Mouse (Mus musculus): ENCODE results near the gene Olfr1222. TPM values are rescaled to one million over a fixed set of nuclear protein-coding genes. Genes with fewer than 3 reads are reported as not detected.
"Not testable (repeated sequence)": the region's sequence is repeated elsewhere in the genome, so short reads cannot be mapped to it uniquely, and the experiment has no call there.

Olfr1222 gene
- total RNA-seq (2021) = not detected

- DNase-seq = no peak
- intact Hi-C loops (cut with DNase I) = no loop called here
Measured at GRCm38 (mm10) chr2:89132954-89133353, at the start of gene Olfr1222. Gene Olfr1222, minus strand, starts transcription at chr2:89133054.

- no peak for DNase-seq
Measured at GRCm38 (mm10) chr2:89174569-89174968, 41.7 kb upstream of the Olfr1222 start, which contains the start of gene Olfr1225. Gene Olfr1225, minus strand, starts transcription at chr2:89174669.

GRCm38 (mm10) chr2:89164711-89165110 lies 31.9 kb upstream of the Olfr1222 start:
- intact Hi-C loops (cut with DNase I) = not testable (repeated sequence)

More at GRCm38 (mm10) chr2:89174569-89174968, 41.7 kb upstream of the Olfr1222 start, which contains the start of gene Olfr1225:
- intact Hi-C loops (cut with DNase I) = no loop called here

GRCm38 (mm10) chr2:89163991-89164390 lies 31.1 kb upstream of the Olfr1222 start, which contains the start of gene Olfr1224-ps1:
Gene Olfr1224-ps1, minus strand, starts transcription at chr2:89164091.
- intact Hi-C loops (cut with DNase I); DNase-seq: not testable (repeated sequence)

More at GRCm38 (mm10) chr2:89164711-89165110, 31.9 kb upstream of the Olfr1222 start:
- not testable (repeated sequence) for DNase-seq

GRCm38 (mm10) chr2:89151460-89151859 lies 18.6 kb upstream of the Olfr1222 start, which contains the start of gene Olfr1223:
Gene Olfr1223, minus strand, starts transcription at chr2:89151560.
- intact Hi-C loops (cut with DNase I) = no loop called here
- no peak for DNase-seq

DNA sequence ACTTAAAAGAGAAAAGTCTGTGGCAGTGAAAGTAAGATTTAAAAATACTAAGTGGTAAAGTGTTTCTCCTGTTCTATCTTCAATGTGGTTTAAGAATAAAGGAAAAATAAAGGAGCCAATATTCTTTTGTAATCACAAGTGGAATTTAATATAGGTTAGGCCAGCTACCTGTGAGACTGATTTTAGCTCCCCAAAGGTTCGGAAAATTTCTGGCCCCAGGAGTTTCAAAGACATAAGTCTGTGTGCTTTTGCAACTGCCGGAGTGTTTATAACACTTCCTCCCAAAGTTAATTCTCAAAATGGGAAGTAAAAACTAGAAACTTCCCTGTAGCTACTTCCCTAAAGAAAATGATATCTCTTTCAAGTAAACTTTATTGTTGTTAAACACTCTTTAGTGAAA lies 15.7 kb downstream of the Olfr1222 start, which contains the start of gene Olfr1221:
Gene Olfr1221 (minus strand): TSS at position 101 of the 400 bp plus-strand sequence.
- intact Hi-C loops (cut with DNase I) = no loop called here
- no peak for DNase-seq

GRCm38 (mm10) chr2:89106735-89107134 lies 26.1 kb downstream of the Olfr1222 start, which contains the start of gene Olfr1220:
Gene Olfr1220, minus strand, starts transcription at chr2:89106835.
- no peak for DNase-seq
- intact Hi-C loops (cut with DNase I) = no loop called here

DNA sequence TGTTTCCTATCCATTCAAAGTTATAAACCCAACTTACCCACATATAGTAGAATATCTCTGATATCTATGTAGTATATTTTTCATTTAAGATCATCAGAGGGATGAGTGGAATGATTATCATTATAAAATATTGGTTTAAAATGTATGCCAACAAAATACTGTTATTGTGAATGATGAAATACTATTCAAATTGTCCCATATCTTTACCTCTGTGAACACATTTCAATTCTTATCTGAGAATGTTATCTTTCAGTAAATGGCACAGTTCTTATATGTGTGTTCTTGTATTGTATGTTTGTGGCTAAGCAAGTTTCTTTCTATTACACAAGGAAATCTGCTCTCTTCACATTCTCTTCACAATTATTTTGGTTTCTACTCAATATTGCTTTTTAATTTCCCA lies 27.2 kb downstream of the Olfr1222 start:
- intact Hi-C loops (cut with DNase I) = no loop called here
- no peak for DNase-seq

DNA sequence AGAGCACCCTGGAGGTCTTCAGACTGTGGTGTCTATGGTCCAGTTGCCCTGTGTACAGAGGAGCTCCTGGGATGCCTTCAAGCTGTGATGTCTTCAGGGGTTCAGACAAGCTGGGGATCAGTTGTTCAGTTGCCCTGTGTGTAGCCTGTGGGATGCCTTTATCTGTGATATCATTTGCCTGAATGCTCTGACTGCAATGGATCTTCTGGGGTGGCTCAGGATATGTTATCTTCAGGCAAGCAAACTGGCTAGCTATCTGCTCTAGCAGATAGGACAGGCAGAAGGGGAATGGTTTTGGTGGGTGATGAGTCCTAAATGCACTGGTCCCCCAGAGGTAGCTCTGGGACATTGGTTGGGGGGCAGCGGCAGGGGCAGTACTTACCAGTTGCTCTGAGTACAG lies 39.0 kb downstream of the Olfr1222 start:
- no peak for DNase-seq
- intact Hi-C loops (cut with DNase I) = no loop called here

DNA sequence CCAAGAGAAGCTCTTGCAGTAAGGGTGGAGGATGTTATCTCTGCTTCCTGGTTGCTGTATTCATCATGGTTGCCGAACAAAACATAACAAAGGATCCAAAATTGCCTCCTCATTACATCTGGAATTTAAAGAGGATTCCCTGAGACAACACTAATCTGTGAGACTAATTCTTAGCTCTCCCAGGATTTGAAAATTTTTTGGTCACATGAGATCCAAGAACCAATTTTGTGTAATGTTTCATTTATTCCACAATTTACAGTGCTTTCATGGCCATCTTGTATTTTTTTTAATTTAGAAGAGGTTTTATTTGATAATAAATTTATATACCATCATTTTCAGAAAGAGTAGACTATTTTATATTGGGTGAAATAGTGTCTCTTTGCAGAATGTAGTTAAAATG lies 49.4 kb downstream of the Olfr1222 start, which contains the start of gene Olfr1219:
Gene Olfr1219 (minus strand): TSS at position 101 of the 400 bp plus-strand sequence.
- intact Hi-C loops (cut with DNase I) = no loop called here
- no peak for DNase-seq

DNA sequence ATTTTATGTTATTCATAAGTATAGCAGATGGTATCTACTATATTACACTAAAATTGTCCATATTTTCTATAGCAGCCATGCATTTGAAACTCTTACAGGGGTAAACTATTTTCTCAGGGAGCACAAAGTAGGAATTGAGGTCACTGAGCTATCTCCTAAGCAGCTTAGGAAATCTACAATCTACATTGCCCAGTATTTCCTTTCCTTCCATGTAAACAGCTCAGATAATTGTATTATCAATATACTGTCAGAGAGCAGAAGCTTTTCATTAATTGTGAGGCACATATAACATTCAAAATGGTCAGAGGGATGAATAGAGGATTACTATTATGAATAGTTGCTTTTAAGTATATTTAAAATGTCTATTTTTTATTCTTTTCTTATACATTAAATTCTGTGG lies 51.4 kb downstream of the Olfr1222 start:
- DNase-seq = no peak
- intact Hi-C loops (cut with DNase I) = no loop called here

Other genes with a start within 250 kb of the Olfr1222 start
- gene Olfr1208, start 230.7 kb downstream of the Olfr1222 start, total RNA-seq (2021) = not detected
- gene Olfr1209, start 217.9 kb downstream of the Olfr1222 start, total RNA-seq (2021) = not detected
- not detected for gene Olfr1211, start 194.9 kb downstream of the Olfr1222 start, total RNA-seq (2021)
- not detected for gene Olfr1212, start 179.1 kb downstream of the Olfr1222 start, total RNA-seq (2021)
- not detected for gene Gm13762, start 152.8 kb downstream of the Olfr1222 start, total RNA-seq (2021)
- not detected for gene Olfr1214, start 140.4 kb downstream of the Olfr1222 start, total RNA-seq (2021)
- not detected for gene Olfr1215, start 126.1 kb downstream of the Olfr1222 start, total RNA-seq (2021)
- gene Olfr1216, start 114.7 kb downstream of the Olfr1222 start, total RNA-seq (2021) = not detected
- not detected for gene Olfr1217, start 101.0 kb downstream of the Olfr1222 start, total RNA-seq (2021)
- not detected for gene Olfr1218, start 71.9 kb downstream of the Olfr1222 start, total RNA-seq (2021)
- not detected for gene Olfr1219, start 49.5 kb downstream of the Olfr1222 start, total RNA-seq (2021)
- not detected for gene Olfr1220, start 26.2 kb downstream of the Olfr1222 start, total RNA-seq (2021)
- gene Olfr1221, start 15.8 kb downstream of the Olfr1222 start, total RNA-seq (2021) = not detected
- not detected for gene Olfr1223, start 18.5 kb upstream of the Olfr1222 start, total RNA-seq (2021)
- not detected for gene Olfr1224-ps1, start 31.0 kb upstream of the Olfr1222 start, total RNA-seq (2021)
- not detected for gene Olfr1225, start 41.6 kb upstream of the Olfr1222 start, total RNA-seq (2021)
- gene Olfr1226, start 67.0 kb upstream of the Olfr1222 start, total RNA-seq (2021) = not detected
- gene Olfr1228, start 121.0 kb upstream of the Olfr1222 start, total RNA-seq (2021) = not detected
- not detected for gene Olfr1229, start 155.0 kb upstream of the Olfr1222 start, total RNA-seq (2021)
- not detected for gene Olfr1230, start 164.2 kb upstream of the Olfr1222 start, total RNA-seq (2021)
- not detected for gene Olfr1231, start 174.0 kb upstream of the Olfr1222 start, total RNA-seq (2021)
- not detected for gene Olfr1232, start 196.6 kb upstream of the Olfr1222 start, total RNA-seq (2021)
- not detected for gene Olfr1233, start 209.3 kb upstream of the Olfr1222 start, total RNA-seq (2021)
- gene Olfr1234, start 231.8 kb upstream of the Olfr1222 start, total RNA-seq (2021) = not detected